Mouse (Mus musculus): ENCODE measurements at regions not wholly inside any gene's neighbourhood (a gene's known extent, or its start where the extent isn't known, plus 50 kb on each side); places are given as distances from the start of the nearest gene placed in this dataset.

- ATAC-seq (replicated peaks; ENCODE audit: low FRiP score, poor library complexity, severe bottlenecking), result no peak
Observed at GRCm38 (mm10) chr17:45193456-45194025, 240.0 kb downstream of the Cdc5l start.

- ATAC-seq (replicated peaks; ENCODE audit: low FRiP score, poor library complexity, severe bottlenecking), result no peak
Observed at GRCm38 (mm10) chr17:45187402-45187801, 246.1 kb downstream of the Cdc5l start.

GRCm38 (mm10) chr17:45176340-45176739, 257.2 kb downstream of the Cdc5l start:
- ATAC-seq (replicated peaks; ENCODE audit: low FRiP score, poor library complexity, severe bottlenecking), result no peak

GRCm38 (mm10) chr17:45169257-45169994, 264.1 kb downstream of the Cdc5l start:
- ATAC-seq (replicated peaks; ENCODE audit: low FRiP score, poor library complexity, severe bottlenecking), result no peak
